Mouse (Mus musculus): ENCODE results near the gene Mmd2.

- TF ChIP-seq POLR2A (IDR thresholded peaks at IDR 0.05; ENCODE audit: insufficient read length, low read depth) (no peak), CEBPB (IDR thresholded peaks at IDR 0.05; ENCODE audit: insufficient read depth, poor library complexity, severe bottlenecking) (no peak), SRF (IDR thresholded peaks at IDR 0.05; ENCODE audit: control insufficient read depth, insufficient read length, low read depth) (no peak), MAX (IDR thresholded peaks at IDR 0.05; ENCODE audit: low read depth) (no peak), USF1 (IDR thresholded peaks at IDR 0.05; ENCODE audit: low read depth) (no peak), REST (IDR thresholded peaks at IDR 0.05; ENCODE audit: insufficient read depth, insufficient read length) (no peak), POLR2AphosphoS2 (IDR thresholded peaks at IDR 0.05; ENCODE audit: insufficient read length, low read depth) (no peak), E2F4 (IDR thresholded peaks at IDR 0.05; ENCODE audit: insufficient read depth) (no peak), TCF12 (IDR thresholded peaks at IDR 0.05; ENCODE audit: insufficient read depth, poor library complexity, severe bottlenecking) (no peak), MYOG (IDR thresholded peaks at IDR 0.05; ENCODE audit: control insufficient read depth in 1 of 3, insufficient read depth in 1 of 3, insufficient read length in 2 of 3, low read depth in 2 of 3) (no peak), MYOD1 (IDR thresholded peaks at IDR 0.05; ENCODE audit: control insufficient read depth in 1 of 3, insufficient read length in 2 of 3, low read depth in 2 of 3) (no peak)
Measured at GRCm38 (mm10) chr5:142524711-142525464, 83.7 kb downstream of the Mmd2 start.
